Mouse (Mus musculus) adrenal gland, adult 8-10 months (tissue): ENCODE data around the gene Spon2. TPM values are rescaled to one million over a fixed set of nuclear protein-coding genes. Genes with fewer than 3 reads are reported as not detected.

Experiments used
- DNase-seq: peaks from one replicate; pipeline ENCODE4 v3.0.0; 2022
- total RNA-seq, 4 experiments: library from RNA; stranded (reverse); gene quantifications; 2 replicates each; pipeline ENCODE4 v1.2.4; 2022

Gene Spon2
- 1 to 10 TPM in 1 of 4 experiments, under 1 TPM in 3; 0.68 to 1.7 (median 0.78) TPM for total RNA-seq

DNA sequence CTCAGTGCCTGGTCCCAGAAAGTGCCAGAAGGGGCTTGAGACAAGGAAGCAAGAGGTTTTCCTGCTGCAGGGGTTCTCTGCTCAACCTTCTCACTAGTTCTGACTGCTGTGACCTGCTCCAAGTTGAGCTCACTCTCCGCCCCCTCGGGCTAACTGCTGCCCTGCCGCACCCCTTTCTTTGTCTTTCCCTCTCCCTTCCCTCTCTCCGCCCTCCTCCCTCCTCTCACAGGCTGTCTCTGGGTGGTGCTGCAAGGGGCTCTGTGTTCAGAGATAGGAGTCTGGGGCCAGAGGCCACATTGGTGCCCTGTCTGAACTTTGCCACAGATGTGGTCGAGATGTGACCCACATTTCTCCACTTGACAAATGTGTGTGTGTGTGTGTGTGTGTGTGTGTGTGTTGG, at the start of gene Spon2:
Spon2 (minus strand) TSS at position 375 of the 400 bp plus-strand sequence.
- DNase-seq = no peak

DNA sequence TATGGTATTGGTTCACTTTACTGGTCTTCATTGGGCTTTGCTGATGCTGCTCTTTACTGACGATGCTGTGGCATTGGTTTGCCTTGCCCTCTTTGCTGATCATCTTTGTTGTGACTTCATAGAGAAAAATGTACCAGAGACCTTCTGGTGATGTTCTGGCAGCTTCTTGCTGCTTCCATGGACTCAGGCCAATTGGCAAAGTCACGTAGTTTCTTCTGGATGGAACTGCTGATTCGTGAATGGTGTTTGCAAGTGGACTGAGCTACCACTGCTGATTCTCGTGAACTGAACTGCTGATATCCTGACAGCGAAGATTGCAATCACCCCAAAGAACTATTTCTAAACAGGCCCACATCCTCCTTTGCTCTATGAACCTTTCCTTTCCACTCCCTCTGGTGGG, 36.2 kb upstream of the Spon2 start:
- no peak for DNase-seq

DNA sequence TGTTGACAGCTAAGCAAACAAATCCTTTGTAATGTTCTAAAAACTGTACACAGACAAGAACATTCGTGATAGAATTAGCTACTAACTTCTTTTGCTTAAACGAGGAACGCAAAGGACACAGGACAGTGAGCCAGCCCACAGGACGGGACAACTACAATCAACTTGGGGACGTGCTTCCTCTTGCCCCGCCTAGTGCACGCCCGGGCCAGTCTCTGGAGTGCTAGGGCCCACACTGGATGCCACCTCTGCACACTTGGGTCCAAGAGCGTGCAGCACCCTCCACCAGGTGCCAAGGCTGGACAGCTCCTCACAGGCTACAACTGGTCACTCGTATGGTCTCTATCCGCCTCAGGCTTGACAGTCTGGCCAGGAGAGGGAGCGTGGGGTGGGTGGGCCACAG, 29.9 kb upstream of the Spon2 start:
- DNase-seq = no peak

DNA sequence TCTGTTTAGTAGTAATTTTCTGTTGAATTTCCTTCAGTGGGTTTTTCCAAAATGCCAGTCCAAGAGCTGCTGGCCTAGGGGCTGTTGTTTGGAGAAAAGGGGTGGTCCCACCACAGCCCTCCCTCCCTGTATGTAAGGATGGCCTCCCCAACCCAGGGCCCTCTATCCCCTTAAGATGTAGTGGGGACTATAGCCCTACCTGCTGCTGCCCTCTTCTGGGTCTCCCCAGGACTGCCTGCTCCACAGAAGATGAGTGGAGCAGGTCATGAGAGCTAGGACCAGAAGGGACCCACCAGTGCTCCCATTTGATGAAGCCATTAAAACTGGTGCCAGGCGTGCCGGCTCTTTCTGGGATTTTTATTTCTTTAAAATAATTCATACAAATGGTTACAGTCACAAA, 29.1 kb upstream of the Spon2 start:
- DNase-seq = no peak

DNA sequence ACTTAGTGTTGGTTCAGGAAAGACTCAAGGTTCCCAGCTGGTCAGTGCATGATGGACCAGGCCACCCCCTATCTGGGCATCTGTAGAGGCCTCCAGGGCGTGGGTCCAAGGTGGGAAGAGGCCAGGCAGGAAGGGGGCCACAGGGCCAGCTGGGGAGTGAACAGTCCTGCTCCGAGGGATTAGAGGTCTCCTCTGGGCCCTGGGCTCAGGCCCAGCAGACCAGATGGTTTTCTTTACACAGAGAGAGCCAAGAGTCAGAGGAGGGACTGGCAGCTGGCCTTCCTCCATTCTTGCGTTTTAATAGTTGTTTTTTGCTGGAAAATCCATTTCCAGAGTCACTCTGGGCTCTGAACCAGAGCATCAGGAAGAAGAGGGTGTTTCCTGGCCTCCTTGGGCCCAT, 27.4 kb upstream of the Spon2 start:
- no peak for DNase-seq

DNA sequence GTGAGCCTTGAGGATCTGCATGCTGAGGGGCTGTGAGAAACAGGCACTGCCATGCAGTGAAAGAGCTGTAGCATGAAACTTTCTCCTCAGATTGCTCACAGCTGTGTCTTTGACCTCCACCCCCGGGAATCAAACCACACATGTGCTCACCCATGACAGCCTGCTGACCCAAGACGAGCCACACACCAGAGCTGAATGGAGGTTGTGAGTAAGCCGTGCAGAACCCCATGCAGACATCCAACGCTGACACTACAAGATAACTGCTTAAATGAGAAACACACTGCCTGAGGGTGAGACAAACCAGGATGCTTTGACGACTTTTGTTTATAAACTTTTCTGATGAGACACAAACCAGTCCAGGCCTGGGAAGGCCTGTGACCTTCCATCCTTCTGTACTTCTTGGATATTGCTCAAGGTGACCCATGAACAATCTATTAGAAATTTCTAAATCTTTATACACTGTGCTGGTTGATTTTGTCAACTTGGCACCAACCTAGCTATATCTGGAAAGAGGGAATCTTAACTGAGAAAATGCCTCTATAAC, 26.2 kb upstream of the Spon2 start:
- DNase-seq = no peak

DNA sequence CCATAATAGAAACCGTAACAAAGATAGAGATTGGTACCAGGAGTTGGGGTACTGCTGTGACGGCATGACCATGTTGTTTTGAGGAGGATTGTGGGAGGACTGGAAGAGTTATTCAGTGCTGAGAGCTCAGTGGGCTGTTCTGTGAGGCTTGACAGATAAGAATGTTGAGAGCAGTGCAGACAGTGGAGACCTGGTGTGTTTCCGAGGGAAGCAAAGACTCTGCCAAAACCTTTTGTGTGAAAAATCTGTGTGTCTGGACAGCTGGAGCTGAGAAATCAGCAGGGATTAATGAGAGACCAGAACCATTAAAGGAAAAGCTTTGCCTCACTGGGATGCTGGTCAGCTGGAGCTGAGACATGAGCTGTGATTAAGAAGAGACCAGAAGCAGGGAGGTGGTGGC, 21.7 kb upstream of the Spon2 start:
- no peak for DNase-seq

DNA sequence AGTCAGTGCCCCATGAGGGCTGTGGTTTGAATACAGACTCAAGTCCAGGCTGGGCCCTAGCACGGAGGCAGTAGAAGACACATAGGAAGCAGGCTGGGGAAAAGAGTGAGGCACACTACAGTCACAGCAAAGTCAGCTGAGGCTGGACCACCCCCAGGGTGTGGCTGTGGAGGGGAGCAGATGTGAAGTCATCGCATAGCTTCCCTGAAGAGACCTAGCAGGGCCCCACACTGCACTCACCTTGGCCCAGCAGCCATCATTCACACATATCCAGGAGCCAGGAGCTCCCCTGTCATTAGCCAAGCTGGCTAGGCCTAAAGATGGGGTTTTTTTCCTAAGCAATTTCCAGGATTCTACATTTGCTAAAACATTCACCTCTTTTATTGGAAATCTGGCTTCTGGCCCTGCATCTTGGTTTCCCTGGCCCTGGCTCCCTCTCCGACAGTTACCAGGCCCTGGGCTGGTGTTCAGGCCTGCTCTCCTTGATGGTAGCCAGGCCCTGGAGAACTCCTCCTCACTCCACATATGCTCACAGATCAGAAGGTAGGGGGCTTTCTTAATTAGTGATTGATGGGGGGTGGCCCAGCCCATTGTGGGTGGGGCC, 21.0 kb upstream of the Spon2 start:
- no peak for DNase-seq

DNA sequence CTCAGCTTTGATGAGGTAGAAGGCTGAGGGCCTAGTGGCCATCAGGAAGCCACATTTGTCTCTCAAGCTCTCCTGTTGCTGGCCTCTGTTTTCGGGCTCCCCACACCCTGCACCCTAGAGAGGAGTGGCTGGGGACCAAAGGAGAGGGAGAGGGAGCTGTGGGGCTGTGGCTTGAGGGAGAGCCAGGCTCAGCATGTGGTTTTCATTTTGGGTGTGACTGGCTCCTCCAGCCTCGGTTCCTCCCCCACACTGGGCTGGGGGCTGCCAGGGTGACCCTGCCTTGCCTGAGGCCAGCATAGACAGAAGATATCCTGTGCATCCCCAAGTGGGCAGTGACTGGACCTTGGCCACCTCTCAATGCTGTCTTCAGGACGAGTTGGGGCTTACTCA, 20.0 kb upstream of the Spon2 start:
- no peak for DNase-seq

DNA sequence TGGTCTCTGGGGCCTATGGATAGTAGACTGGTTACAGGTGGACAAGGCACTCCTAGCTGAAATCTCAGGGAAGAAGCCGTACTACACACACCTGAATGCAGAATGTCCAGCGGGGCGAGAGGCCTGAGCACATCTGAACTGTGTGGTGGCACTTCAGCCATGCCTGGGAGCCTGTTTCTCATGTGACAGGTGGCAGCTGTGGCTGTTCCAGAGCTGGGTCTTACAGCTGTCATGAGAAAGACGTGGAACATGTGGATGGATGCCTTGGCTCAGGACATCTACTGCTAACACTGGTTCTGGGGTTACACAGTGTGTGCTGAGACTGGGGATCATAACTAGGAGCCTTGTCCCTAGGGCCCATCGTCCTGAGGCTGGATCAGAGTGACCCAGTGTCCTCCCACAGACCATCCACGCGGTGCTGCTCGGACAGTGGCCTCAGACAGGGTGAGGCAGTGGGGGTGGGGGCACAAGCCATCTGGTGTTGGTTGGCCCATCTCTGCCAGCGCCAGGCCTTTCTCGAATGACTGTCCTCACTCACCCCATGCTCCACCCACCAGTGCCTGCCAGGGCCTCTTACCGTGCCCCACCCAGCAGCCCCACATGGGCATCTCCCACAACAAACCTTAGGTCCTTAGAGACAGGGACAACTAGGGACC, 19.5 kb upstream of the Spon2 start:
- no peak for DNase-seq

DNA sequence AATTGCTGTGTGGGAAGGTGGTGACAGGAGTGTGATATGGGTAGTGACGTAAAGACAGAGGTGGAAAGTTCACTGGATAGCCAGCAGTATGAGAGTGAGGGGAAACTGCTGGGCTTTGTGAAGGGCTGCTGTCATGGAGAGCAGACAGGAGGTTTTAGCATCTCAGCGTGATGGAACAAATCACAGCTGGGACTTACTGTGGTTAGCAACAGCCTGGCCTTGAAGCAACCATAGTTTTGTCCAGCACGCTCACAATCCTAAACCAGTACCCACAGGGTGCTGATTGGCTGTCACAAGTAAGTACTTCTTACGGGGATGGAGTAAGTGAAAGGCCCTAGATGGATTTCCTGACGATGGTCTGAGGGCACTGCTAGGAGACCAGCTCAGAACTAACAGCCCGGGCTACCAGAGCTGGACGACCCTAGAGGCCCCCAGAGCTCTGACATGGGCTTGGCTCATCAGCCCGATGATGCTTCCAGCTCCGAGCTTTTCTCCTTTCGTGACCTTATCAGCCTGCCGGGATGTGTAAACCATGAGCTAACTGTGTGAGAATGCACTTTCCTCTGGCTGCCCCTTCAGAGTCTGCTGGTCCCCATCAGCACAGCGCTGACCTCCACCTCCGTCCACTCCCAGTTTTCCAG, 16.3 kb upstream of the Spon2 start:
- DNase-seq = no peak

DNA sequence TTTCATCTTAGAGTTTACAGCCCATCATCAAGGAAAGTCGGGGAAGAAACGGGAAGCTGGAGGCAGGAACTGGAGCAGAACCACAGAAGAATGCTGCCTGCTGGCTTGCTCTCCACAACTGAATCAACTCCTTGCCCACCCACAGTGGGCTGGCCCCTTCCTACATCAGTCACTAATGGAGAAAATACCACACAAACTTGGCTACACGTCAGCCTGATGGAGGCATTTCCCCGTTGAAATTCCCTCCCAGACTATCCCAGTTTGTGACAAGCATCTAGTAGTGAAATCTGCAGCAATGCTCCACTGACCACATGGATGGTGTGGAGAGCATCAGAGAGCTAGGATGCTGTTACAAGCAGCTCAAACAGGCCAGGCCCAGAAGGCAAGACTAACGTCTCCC, 14.5 kb upstream of the Spon2 start:
- DNase-seq = no peak

DNA sequence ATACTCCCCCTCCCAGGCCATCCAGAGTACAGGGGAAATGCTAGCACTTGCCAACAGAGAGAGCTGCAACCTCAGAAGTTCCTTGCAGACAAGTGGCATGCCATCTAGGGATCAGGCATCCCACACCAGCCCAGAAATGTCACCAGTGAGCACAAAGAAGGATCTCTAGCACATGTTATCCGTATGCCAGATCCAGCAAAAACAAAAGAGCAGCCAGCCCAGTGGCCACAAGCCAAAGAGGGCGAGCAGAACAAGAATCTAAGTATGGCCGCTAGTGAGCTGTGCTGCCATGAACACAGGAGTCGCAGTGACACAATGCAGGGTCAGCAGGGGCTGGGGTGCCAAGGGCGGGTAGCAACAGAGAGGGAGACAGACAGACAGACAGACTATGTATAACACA, 12.0 kb upstream of the Spon2 start:
- no peak for DNase-seq

DNA sequence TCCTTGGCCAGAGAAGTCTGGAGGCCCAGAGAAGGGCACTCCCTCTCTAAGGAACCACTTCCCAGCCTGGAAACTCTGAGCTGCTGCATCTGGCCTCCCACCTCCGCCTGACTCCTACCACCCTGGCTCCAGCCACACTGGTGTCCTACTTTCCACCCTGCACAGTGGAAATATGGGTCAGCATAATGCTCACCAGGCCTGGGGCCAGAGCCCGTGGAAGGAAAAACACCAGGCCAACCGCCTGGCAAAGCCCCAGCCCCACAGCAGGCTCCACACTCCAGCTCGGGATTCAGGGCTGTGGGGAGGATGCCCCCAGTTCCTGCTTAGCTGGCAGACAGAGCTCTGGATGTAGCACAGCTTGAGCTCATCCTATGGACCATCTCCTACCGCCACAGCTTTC, 10.2 kb upstream of the Spon2 start:
- DNase-seq = no peak

DNA sequence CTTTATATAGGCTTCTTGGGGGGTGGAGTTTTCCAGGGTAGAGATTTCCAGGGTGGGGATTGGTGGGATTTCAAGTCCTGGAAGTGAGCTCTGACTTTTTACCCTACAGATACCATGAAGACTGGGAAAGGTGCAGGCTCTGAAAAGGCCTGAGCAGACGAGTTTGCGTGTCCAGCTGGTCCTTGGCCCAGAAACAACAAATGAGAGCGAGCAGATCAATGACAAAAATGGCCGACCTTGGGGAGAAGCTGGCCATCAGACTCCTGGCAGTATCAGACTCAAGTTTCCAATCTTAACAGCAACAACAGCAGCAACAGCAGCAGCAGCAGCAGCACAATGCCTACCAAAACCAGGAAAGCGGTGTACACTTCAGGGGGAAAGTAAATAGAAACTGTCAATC, 7.4 kb upstream of the Spon2 start:
- peak; percentile 34 for DNase-seq

DNA sequence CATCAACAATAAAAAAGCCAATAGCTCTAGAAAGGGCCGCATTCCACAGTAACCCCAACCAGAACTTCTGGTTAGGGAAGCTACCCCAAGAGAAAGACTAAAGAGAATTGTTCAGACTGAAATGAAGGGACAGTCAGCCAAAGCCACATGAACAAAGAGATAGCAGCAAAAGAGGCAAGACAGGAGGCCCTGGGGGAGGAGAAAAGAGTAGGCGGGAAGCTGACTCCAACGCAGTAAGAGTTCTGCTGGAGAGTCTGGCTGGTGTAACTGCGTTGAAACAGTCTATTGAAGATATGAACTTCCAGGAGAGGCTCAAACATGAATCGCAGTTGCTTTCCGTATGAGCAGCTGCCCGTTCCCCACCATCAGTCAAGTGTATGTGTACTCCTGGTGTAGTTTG, 6.2 kb upstream of the Spon2 start:
- DNase-seq = no peak

DNA sequence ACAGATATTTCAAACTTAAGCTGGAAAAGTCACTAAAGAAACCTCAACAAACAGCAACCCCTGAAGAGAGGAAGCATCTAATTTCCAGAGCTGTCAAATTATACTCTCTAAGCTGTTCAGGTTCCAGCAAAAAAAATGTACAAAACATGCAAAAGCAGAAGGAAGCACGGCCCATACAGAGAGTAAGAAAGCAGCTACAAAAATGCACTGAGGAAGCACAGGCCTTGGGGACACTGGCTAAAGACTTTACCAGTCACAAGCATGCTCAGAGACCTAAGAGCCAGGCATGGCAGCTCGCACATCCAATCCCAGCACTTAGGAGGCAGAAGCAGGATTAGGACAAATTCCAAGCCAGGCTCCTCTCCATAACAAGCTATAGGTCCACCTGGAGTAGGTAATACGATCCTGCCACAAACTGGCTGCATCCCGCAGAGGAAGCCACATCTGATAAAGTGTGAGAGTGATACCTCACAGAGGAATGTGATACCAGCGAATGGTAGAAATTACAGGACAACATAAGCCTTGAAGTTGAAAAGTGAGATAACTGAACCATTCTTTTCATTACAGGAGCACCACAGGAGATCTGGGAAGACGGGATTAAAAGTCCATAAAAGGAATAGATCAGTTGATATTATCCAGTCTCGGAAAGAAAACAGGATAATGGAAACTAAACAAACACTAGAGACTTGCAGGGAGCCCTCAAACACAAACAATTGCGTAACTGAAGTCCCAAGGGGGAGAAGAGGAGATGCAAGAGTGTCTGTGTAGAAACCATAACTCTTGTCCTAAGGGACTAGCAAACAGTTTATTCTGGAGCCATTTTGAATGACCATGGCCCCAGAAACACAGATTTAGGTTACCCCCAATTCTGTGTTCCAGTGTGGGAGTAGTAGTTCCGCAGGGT, 4.8 kb upstream of the Spon2 start:
- no peak for DNase-seq

DNA sequence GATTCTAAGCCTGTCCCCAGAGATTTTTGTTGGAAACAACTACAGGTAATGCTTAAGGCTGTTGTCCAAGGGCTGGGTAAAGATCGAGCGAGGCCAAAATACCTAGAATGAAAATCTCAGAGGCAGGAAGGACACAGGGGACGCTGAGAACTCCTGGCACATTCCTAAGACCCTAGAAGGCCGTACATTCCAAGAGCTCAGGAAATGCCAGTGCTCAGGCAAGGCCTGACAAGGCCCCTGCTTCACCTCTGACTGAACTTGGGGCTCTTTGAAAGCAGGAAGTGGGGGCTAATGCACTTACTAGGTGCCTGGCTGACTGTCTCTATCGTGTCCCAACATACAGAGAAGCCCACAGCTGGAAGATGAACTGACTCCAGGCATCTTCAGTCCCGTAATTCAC, 4.1 kb upstream of the Spon2 start:
- no peak for DNase-seq

DNA sequence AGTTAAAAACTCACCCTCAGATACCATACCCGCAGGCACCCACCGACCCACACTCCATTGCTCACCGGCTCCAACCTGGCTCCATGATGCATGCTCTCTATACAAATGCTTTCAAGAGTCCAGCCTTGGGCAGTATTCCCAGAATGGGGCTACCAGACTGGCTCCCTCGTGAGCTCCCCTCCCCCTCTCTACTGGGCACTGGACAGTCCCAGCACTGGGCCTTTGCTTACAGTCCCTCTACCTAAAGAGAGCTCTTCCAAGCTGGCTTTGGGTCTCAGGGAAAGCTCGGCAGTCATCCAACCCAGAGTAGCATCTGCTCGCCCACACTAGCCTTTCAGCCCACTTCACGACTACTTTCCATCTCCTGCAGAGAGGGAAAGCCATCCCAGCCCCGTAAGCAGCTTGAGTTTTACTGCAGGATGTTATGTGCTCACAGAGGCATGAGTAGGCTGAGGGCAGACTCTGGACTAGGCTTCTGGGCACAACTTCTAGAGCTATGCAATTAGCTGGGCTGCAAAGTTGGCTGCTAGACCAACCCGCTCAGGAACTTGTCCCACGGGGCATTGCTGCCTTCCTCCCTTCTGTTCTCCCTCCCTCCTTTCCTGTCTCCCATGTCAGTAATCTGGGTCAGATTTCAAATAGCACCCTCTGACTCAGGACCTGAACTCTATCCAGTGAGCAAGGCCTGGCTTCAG, 2.2 kb upstream of the Spon2 start:
- DNase-seq = no peak

DNA sequence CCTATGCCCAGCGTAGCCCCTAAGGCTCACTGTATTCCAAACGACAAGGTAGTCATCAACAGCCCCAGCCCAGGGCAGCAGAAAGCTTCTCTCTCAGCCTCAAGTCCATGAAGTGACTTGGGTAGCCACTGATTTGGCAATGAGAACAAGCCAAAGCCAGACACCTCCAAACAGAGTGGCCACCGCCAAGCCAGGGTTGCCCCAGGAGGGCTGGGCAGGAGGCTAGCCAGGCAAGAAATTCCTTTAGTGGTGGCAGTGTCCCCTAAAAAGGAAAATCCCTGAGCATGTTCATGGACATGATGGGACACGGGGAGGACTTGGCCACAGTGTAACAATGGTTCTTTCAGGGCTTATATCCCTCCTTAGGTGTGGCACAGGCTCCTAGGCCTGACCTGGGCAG, 1.6 kb upstream of the Spon2 start:
- no peak for DNase-seq

DNA sequence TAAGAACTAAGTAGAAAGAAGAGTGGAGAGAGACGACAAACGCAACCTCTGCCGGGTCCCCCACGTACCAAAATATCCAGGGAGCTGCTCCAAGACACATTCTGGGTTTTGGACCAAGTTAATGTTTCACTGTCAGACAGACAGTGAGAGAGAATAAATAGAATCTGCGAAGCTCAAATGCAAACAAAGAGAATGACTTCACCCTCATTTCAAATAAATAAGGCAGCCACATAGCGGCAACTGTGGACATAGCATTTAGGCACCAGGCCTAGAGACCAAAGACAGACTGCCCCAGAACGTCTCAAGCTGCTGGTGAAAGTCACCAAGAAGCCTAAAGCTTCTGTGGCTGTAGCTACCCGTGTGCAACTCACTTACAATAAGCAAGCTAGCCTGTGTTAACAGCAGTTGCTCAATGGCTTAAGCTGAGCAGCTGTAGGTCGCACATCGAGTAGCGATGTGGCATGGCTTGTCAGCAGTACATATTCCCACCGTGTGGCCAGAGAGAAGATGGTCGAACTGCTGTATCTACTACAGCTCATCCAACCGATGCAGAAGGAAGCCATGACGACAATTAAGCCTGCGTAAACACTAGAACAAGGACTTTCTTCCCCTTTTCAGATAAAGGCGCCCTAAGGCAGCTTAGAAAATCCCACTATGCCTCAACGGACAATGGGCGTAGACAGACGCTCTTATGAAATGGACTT, 643 bp upstream of the Spon2 start:
- no peak for DNase-seq

DNA sequence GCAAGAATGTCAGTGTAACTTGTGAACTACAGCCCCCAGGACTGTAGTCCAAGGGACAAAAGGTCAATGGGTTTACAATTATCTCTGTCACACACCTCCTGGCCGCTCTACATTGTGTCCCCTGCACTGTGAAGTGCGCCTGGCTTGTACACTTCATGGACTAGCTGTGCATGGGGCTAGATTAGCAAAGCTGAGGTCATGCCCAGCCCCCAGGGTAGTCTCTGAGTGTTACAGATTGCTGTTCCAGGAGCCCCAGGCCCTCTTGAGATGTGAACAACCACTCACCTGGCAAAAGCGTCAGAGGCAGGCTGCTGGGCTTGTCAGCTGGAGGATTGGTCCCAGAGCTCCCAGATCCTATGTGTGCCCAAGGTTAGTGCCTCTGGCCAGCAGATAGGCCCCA, 592 bp downstream of the Spon2 start:
- no peak for DNase-seq
